Mouse (Mus musculus): Measurements from ENCODE around the gene Pign.

GRCm38 (mm10) chr1:105669700-105670099 is 6.2 kb upstream of the Pign start:
- no peak for TF ChIP-seq EP300 (optimal IDR thresholded peaks at IDR 0.05)
- no peak for TF ChIP-seq CTCF (IDR thresholded peaks at IDR 0.05; ENCODE audit: low read depth)

Measured in stomach, postnatal 0 days (tissue).